Mouse (Mus musculus) hindbrain, embryonic 11.5 days (tissue): ENCODE results near the gene Gla. TPM values are rescaled to one million over a fixed set of nuclear protein-coding genes. Genes with fewer than 3 reads are reported as not detected.
A peak's percentile ranks its signal among the peaks of the same experiment; 100 is the strongest.

ENCODE experiments used
- ATAC-seq: fragments of 200-750 bp; cut with Nextera tagmentation; 2 replicates; pipeline ENCODE4 v1.8.0; 2017; ENCODE audit warnings: mild to moderate bottlenecking, moderate TSS enrichment, moderate library complexity; ENCODE audit not compliant: low FRiP score
- DNase-seq: peaks from one replicate; pipeline ENCODE4 v3.0.0-alpha.2; 2015; ENCODE audit warnings: low spot score
- H3K27ac ChIP-seq: fragments of 300-500 bp; sonication (generic); 2 replicates; pipeline ENCODE4 v1.5.1; 2014; ENCODE audit warnings: mild to moderate bottlenecking, low read depth, low read length
- H3K27me3 ChIP-seq: fragments of 300-500 bp; sonication (generic); 2 replicates; pipeline ENCODE4 v1.6.1; 2014; ENCODE audit warnings: mild to moderate bottlenecking, low read length, moderate library complexity, mixed read lengths; ENCODE audit not compliant: control insufficient read depth, insufficient read depth
- H3K36me3 ChIP-seq: fragments of 300-500 bp; sonication (generic); 2 replicates; pipeline ENCODE4 v1.6.1; 2014; ENCODE audit warnings: mild to moderate bottlenecking, low read length, moderate library complexity, mixed read lengths; ENCODE audit not compliant: control insufficient read depth, insufficient read depth
- H3K4me1 ChIP-seq: fragments of 300-500 bp; sonication (generic); replicated peaks from 2 replicates; pipeline ENCODE4 v1.6.1; 2014; ENCODE audit warnings: low read length, mixed read lengths; ENCODE audit not compliant: control insufficient read depth, insufficient read depth
- H3K4me2 ChIP-seq: fragments of 300-500 bp; sonication (generic); replicated peaks from 2 replicates; pipeline ENCODE4 v1.6.1; 2014; ENCODE audit warnings: mild to moderate bottlenecking, low read depth, low read length
- H3K4me3 ChIP-seq: fragments of 300-500 bp; sonication (generic); 2 replicates; pipeline ENCODE4 v1.5.1; 2014; ENCODE audit warnings: low read depth, low read length
- H3K9ac ChIP-seq: fragments of 300-500 bp; sonication (generic); 2 replicates; pipeline ENCODE4 v1.6.1; 2014; ENCODE audit warnings: low read depth, low read length
- H3K9me3 ChIP-seq: fragments of 300-500 bp; sonication (generic); 2 replicates; pipeline ENCODE4 v1.6.1; 2016; ENCODE audit warnings: low read length; ENCODE audit not compliant: control insufficient read depth
- WGBS: fragments of 180-500 bp; shearing (Covaris S2); extraction: QIAGEN DNeasy Blood & Tissue Kit; methylation state at CpG from one replicate; pipeline ENCODE4 v1.1.7; 2014; 5-methylcytosine and 5-hydroxymethylcytosine counted together
- polyA plus RNA-seq: library from polyadenylated mRNA; unstranded; fragments of >200 nt; fragmentation: Nextera tagmentation; extraction: Ambion mirVana; gene quantifications from 2 replicates; pipeline ENCODE4 v1.2.1, GENCODE M21; 2014

Gene Gla
- polyA plus RNA-seq, 1 experiment from 2014 or later = 3.0 TPM

DNA sequence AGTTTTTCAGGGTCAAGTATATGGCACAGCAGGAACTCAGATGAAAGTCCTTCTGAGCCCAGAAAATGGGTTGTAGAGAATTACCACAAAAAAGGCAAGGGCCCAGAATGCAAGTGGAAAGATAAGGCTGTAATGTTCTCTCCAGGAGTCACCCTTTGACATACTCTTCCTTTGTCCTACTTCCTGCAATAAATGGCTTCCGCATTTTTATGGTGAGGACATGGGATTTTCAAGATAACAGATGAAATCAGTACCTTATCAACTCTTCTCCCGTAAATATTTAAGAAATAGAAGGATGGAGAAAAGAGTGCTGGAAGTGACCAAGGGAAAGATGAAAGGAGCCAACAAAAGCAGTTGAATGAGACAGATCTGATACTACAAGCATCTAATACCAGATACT lies 27.3 kb upstream of the Gla start:
- DNase-seq (no peak), ATAC-seq (no peak)
- H3K9ac ChIP-seq = no peak overlapping the region
- no peaks in the 10 kb centered on the region for H3K9me3 ChIP-seq
- no peak overlapping the region for H3K4me3 ChIP-seq
- no peaks in the 10 kb centered on the region for H3K4me1 ChIP-seq
- no peak overlapping the region for H3K27ac ChIP-seq
- no peak overlapping the region for H3K4me2 ChIP-seq
- no peaks in the 10 kb centered on the region; the same call in 1 of the 2 replicates for H3K27me3 ChIP-seq
- no peaks in the 10 kb centered on the region for H3K36me3 ChIP-seq
- 87% methylated on average over 2 of the region's 2 CpGs for WGBS

DNA sequence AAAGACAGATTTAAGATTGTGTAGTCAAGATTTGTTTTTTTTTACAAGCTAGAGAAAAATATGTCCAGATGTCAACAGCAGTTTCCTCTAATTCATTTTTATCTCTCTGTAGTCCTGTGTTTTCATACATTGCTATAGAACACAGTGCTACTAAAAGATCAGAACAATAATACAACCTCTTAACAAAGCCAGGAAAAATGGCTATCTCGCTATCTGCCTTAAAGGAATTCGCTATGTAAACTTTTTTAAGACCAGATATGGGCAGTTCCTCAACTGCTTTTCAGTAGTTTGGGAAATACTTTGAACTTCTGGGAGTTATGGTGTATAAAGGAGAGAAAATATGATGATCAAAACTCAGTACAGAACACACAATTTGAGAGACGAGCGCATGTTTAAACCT lies 22.4 kb upstream of the Gla start:
- no peaks in the 10 kb centered on the region for H3K9me3 ChIP-seq
- WGBS = 89% methylated on average over 4 of the region's 4 CpGs
- H3K27me3 ChIP-seq = no peaks in the 10 kb centered on the region; the same call in 1 of the 2 replicates
- H3K27ac ChIP-seq = no peak overlapping the region
- DNase-seq = no peak
- no peaks in the 10 kb centered on the region for H3K4me1 ChIP-seq
- no peaks in the 10 kb centered on the region for H3K36me3 ChIP-seq
- no peak overlapping the region for H3K4me3 ChIP-seq
- no peak overlapping the region for H3K4me2 ChIP-seq
- H3K9ac ChIP-seq = no peak overlapping the region
- ATAC-seq = no peak

DNA sequence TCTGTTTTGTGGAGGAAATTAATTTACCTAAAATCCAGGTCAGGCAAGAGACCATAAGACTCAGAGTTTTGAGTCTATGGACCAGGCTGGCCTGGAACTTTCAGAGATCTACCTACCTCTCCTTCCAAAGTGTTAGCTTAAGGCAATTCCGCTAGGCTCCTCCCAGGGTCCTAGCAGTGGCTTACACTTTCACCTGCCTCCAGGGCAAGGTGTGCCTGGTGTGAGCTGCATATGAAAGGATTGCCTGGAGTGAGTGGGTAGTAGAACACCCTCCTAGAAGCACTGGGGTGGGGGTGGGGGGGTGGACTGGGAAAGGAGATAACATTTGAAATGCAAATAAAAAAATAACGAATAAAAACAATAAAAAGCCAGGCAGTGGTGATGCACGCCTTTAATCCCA lies 20.8 kb upstream of the Gla start:
- no peak for DNase-seq
- no peak overlapping the region for H3K4me3 ChIP-seq
- 73% methylated on average over 3 of the region's 3 CpGs for WGBS
- H3K36me3 ChIP-seq = no peaks in the 10 kb centered on the region
- ATAC-seq = no peak
- no peak overlapping the region for H3K4me2 ChIP-seq
- H3K9ac ChIP-seq = no peak overlapping the region
- H3K4me1 ChIP-seq = no peaks in the 10 kb centered on the region
- H3K9me3 ChIP-seq = no peaks in the 10 kb centered on the region
- H3K27me3 ChIP-seq = no peaks in the 10 kb centered on the region; the same call in 1 of the 2 replicates
- no peak overlapping the region for H3K27ac ChIP-seq

DNA sequence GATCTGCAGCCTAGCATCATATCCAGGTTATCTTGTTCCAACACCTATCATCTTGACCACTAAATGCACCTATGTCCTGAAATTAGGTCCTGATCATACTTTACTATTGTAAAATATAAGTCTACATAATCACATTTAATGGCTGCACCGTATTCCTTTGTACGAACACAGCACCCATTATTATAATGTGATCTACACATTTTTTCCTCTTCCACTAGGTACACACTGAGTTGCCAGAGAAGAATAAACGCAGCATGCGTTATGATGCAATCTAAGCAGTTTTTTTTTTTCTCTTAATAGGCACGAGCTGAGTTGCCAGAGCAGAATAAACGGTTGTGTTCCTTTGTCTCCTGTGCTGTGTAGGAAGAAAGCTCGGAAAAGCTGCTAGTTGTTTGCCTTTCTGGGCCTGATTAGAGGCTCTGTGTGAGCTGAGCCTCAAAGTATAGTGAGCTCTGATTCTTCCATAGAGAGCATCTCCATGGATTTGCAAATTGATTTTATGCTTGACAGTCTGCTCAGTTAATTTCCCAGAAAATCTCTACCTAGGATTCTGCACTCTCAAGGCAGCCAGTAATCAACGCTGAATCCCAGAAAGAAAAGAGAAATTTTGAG lies 19.4 kb upstream of the Gla start:
- Histone ChIP-seq H3K36me3 (no peaks in the 10 kb centered on the region), H3K27me3 (no peaks in the 10 kb centered on the region; the same call in 1 of the 2 replicates), H3K4me1 (no peaks in the 10 kb centered on the region), H3K9me3 (no peaks in the 10 kb centered on the region), H3K4me3 (no peak overlapping the region), H3K9ac (no peak overlapping the region; the same call in 1 of the 2 replicates), H3K27ac (peak overlapping the region; percentile 60), H3K4me2 (no peak overlapping the region)
- peak; percentile 19 for DNase-seq
- 37% methylated on average over 8 of the region's 8 CpGs for WGBS
- peak; percentile 35; the same call in 1 of the 2 replicates for ATAC-seq

DNA sequence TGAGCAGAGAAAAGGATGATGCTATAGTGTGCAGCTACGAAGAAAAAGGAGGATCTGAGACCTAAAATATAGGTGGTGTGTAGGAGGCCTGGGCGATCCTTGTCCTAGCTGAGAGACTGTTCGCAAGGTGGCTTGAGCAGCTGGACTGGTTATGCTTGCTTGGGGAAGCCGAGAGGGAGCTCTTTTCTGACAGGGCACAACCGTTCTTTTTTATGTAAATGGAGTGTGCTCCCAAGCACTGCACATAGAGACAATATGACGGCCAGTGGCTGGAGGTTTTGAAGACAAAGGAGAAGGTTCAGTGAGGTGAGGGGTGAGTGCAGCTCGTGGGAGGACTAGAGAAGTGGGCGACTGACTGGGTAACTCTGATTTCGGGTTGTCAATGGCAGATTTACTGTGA lies 18.8 kb upstream of the Gla start:
- Histone ChIP-seq H3K9ac (no peak overlapping the region; the same call in 1 of the 2 replicates), H3K27ac (0 out of 2 replicates have a peak overlapping the region, but pooled peaks have one; percentile 36), H3K36me3 (no peaks in the 10 kb centered on the region), H3K4me3 (no peak overlapping the region), H3K4me2 (no peak overlapping the region), H3K9me3 (no peaks in the 10 kb centered on the region), H3K4me1 (no peaks in the 10 kb centered on the region), H3K27me3 (no peaks in the 10 kb centered on the region; the same call in 1 of the 2 replicates)
- 33% methylated on average over 9 of the region's 9 CpGs for WGBS
- DNase-seq (peak; percentile 30), ATAC-seq (peak; percentile 69)

DNA sequence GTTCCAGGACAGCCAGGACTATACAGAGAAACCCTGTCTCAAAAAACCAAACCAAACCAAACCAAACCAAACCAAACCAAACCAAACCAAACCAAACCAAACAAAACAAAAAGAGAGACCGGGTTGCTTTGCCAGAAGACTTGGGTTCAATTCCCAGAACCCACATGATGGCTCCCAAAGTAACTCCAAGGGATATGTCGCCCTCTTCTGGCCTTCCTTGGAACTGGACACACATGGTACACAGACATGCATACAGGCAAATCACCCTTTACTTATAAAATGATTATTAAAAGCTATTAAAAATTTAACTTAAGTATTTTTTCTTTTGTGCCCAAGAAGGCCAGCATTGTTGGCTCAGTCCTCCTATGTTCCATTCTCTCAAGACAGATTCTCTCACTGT lies 13.4 kb upstream of the Gla start:
- Histone ChIP-seq H3K9me3 (no peaks in the 10 kb centered on the region), H3K4me3 (no peak overlapping the region), H3K4me2 (no peak overlapping the region), H3K4me1 (no peaks in the 10 kb centered on the region), H3K9ac (no peak overlapping the region), H3K27ac (no peak overlapping the region), H3K36me3 (no peaks in the 10 kb centered on the region), H3K27me3 (no peaks in the 10 kb centered on the region)
- ATAC-seq = no peak
- peak; percentile 15 for DNase-seq
- 69% methylated on average over 2 of the region's 2 CpGs for WGBS

DNA sequence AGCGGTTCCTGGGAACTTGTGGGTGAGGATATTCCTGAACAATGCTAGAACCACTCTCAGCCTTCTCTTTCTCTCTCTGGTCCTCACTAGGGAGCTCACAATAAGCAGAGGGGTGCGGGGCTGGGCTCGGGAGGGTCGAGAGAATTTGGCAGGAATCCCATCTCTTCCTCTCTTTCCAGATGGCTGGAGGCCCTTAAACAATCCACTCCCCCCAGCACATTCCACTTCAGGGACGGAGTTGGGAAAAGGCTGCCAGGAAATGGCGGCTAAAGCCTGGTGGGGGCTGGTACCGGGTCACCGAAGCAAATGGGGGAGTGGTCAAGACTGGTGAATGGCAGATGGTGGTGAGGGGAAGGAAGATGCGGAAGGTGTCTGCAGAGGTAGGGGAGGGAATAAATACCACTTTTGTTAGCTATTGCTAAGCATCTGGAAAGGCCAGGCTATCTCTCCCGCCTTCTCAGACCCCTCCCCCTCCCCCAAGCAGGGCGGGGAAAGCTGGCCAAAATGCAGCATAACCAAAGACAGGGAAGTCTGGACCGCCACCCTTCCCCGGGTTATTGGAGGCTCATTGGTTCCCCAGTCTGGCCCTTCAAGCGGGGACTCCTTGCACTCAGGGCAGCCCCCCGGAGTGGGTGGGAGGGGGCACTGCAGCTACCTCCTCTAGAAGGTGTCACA lies 11.5 kb upstream of the Gla start:
- Histone ChIP-seq H3K27ac (peak overlapping the region; percentile 72), H3K4me1 (no peaks in the 10 kb centered on the region), H3K9me3 (no peaks in the 10 kb centered on the region), H3K4me3 (0 out of 2 replicates have a peak overlapping the region, but pooled peaks have one; percentile 13), H3K4me2 (peak overlapping the region; percentile 39), H3K9ac (peak overlapping the region; percentile 19; the same call in 1 of the 2 replicates), H3K36me3 (no peaks in the 10 kb centered on the region), H3K27me3 (no peaks in the 10 kb centered on the region)
- peak; percentile 90 for ATAC-seq
- DNase-seq = peak; percentile 68
- WGBS = 17% methylated on average over 14 of the region's 15 CpGs

DNA sequence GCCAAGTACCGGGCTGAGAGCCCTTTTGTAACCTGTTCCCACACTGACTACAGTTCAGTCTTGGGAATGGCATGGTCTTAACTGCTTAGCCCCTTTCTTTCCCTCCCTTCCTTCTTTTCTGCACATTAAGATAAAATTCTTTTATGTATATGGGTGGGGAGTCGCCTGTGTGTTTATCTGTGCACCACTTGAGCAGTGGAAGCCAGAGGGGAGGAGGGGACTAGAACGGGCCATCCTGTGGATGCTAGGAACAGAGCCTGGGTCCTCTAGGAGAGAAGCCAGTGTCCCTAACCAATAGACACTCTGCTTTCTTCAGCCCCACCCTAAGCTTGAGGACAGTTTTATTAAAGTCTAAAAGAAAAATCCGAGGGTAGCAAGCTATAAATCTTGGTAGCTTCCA lies 10.1 kb upstream of the Gla start:
- no peaks in the 10 kb centered on the region for H3K27me3 ChIP-seq
- no peaks in the 10 kb centered on the region for H3K9me3 ChIP-seq
- H3K9ac ChIP-seq = no peak overlapping the region
- DNase-seq (no peak), ATAC-seq (no peak)
- no peak overlapping the region for H3K27ac ChIP-seq
- no peaks in the 10 kb centered on the region for H3K36me3 ChIP-seq
- 88% methylated on average over 4 of the region's 4 CpGs for WGBS
- no peak overlapping the region for H3K4me3 ChIP-seq
- H3K4me2 ChIP-seq = no peak overlapping the region
- H3K4me1 ChIP-seq = no peaks in the 10 kb centered on the region

DNA sequence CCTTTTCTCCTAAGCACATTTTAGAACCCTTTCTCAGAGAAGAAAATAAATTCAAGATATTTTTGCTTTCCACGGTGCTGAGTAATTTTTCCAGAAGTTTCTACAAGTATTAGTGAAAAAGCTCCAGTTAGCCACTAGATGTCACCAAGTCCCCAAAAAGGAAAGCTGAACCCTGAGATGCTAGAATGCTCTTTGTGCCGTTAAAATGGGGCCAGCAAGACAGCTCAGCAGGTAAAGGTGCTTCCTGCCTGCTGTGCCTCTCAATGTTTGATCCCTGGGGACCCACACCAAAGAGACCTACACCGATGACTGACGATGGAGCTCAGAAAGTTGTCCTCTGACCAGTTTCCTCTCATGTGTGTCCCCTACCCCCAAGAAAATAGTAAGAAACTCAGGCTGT lies 8.5 kb upstream of the Gla start:
- Histone ChIP-seq H3K9me3 (no peaks in the 10 kb centered on the region), H3K27ac (no peak overlapping the region), H3K9ac (no peak overlapping the region), H3K4me1 (no peaks in the 10 kb centered on the region), H3K4me3 (no peak overlapping the region), H3K36me3 (no peaks in the 10 kb centered on the region), H3K4me2 (no peak overlapping the region), H3K27me3 (no peaks in the 10 kb centered on the region)
- WGBS = 47% methylated on average over 4 of the region's 4 CpGs
- ATAC-seq (no peak), DNase-seq (no peak)
